Mouse (Mus musculus) megakaryocyte, embryonic 14.5 days (primary cell): ENCODE data around the gene Elavl1.

Experiments used
- FLI1 ChIP-seq: IDR thresholded peaks from 2 replicates; pipeline ENCODE4 v1.6.1; 2012; ENCODE audit warnings: low read length, inconsistent platforms, mixed read lengths
- GATA1 ChIP-seq: IDR thresholded peaks from 3 replicates; pipeline ENCODE4 v1.6.1; 2012; ENCODE audit warnings: mixed read lengths, low read length, inconsistent platforms, borderline replicate concordance

- TF ChIP-seq GATA1 (no peak), FLI1 (no peak)
These were observed 25.4 kb upstream of the Elavl1 start for GRCm38 (mm10) chr8:4350618-4351017.
